Mouse (Mus musculus) hematopoietic multipotent progenitor cell, adult 10-12 weeks (in vitro differentiated cells): ENCODE results near the gene Aspdh. TPM values are rescaled to one million over a fixed set of nuclear protein-coding genes. Genes with fewer than 3 reads are reported as not detected.

Source experiments
- polyA plus RNA-seq: library from polyadenylated mRNA; stranded (reverse); fragments of >175 nt; gene quantifications from 2 replicates; pipeline ENCODE4 v1.2.3, GENCODE M21; 2012; ENCODE audit warnings: low replicate concordance

Gene Aspdh
- polyA plus RNA-seq, result not detected in 2 replicates

GRCm38 (mm10) chr7:44465111-44465510 is at the start of gene Aspdh:
Aspdh (plus strand) TSS chr7:44465391.

DNA sequence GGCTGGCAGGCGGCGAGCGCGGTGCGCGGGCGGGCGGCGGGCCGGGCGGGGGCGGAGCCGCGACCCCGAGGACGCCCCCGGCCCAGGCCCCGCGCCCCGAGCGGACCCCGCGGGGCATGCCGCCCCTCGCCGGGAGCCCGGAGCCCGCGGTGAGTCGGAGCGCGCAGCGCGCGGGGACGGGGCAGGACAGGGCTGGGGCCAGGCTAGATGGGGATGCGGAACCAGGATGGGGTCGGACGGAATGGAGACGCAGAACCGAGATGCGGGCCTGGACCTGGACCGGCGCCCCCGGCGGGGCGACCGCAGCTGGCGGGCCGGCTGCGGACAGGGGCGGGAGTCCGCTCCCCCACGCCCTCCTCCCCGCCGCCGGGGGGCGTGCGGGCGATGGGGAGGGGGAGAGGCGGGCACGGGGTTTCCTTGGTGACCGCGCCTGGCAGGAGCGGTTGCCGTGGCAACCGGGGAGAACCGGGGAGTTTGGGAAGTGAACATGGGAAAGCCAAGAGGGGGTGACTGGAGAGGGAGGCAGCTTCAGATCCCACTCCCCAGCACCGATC is 36.1 kb upstream of the Aspdh start, which contains the start of gene Lrrc4b:
Lrrc4b (plus strand) TSS at position 51 of the 554 bp plus-strand sequence.

DNA sequence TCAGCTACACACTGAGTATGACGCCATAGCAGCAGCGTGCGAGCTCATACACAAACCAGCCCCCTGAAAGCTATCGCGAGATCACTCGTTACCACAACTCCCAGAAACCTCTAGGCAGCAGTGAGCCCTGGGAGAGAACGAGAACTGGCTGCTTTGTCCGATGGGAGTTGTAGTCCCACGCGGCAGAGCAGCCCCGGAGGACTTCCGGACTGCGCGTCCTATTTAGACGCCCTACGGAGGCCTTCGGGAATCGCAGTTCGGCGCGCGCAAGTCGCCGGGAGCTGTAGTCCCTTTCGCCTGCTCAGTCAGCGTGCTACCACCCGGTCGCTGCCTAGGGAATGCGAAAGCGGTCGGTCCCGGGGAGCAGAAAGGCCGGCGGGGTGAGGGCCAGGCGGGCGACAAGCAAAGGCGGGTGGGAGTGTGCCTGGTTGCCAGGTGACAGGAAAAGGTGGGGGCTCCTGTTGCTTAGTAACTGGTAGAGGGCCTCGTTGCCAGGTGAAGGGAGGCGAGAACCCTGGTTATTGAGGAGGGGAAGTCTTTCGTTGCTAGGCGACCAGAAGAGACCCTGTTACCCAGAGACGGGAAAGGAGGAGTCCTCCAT is 2.7 kb downstream of the Aspdh start, which contains the start of gene Josd2:
Josd2 (plus strand) TSS at position 170 of the 601 bp plus-strand sequence.

GRCm38 (mm10) chr7:44495992-44496770 is 31.0 kb downstream of the Aspdh start, which contains the start of the genes Emc10 and Fam71e1:
Emc10 (minus strand) TSS chr7:44496529.
Fam71e1 (plus strand) TSS chr7:44496581.

Other genes with a start within 250 kb of the Aspdh start
- gene Klk1b5, start 249.4 kb upstream of the Aspdh start, polyA plus RNA-seq, result not detected in 2 replicates
- gene Klk1, start 240.0 kb upstream of the Aspdh start, polyA plus RNA-seq, result 16.7 and 28.0 TPM in 2 replicates
- not detected in 2 replicates for gene Gm36864, start 229.2 kb upstream of the Aspdh start, polyA plus RNA-seq
- gene 1700028J19Rik, start 218.7 kb upstream of the Aspdh start, polyA plus RNA-seq, result 0.10 TPM in 1 of 2 replicates, not detected in the other
- 155 and 164 TPM in 2 replicates for gene 2410002F23Rik, start 218.7 kb upstream of the Aspdh start, polyA plus RNA-seq
- not detected in 2 replicates for gene Acp4, start 208.0 kb upstream of the Aspdh start, polyA plus RNA-seq
- not detected in 2 replicates for gene Gm15517, start 203.9 kb upstream of the Aspdh start, polyA plus RNA-seq
- 1.6 and 1.7 TPM in 2 replicates for gene Clec11a, start 158.5 kb upstream of the Aspdh start, polyA plus RNA-seq
- gene Shank1, start 155.1 kb upstream of the Aspdh start, polyA plus RNA-seq, result 36.0 and 52.3 TPM in 2 replicates
- gene Syt3, start 81.3 kb upstream of the Aspdh start, polyA plus RNA-seq, result 0.90 and 1.6 TPM in 2 replicates
- 0.36 and 0.40 TPM in 2 replicates for gene 1700008O03Rik, start 79.6 kb upstream of the Aspdh start, polyA plus RNA-seq
- gene Lrrc4b, start 36.4 kb upstream of the Aspdh start, polyA plus RNA-seq, result not detected in 2 replicates
- 245 and 532 TPM in 2 replicates for gene Josd2, start 2.6 kb downstream of the Aspdh start, polyA plus RNA-seq
- gene Emc10, start 31.1 kb downstream of the Aspdh start, polyA plus RNA-seq, result 279 and 432 TPM in 2 replicates
- gene Fam71e1, start 31.2 kb downstream of the Aspdh start, polyA plus RNA-seq, result 18.2 and 39.1 TPM in 2 replicates
- gene Mybpc2, start 59.3 kb downstream of the Aspdh start, polyA plus RNA-seq, result 0.61 and 1.4 TPM in 2 replicates
- 694 and 1,266 TPM in 2 replicates for gene Spib, start 66.7 kb downstream of the Aspdh start, polyA plus RNA-seq
- 150 and 176 TPM in 2 replicates for gene Pold1, start 83.5 kb downstream of the Aspdh start, polyA plus RNA-seq
- gene Nr1h2, start 88.6 kb downstream of the Aspdh start, polyA plus RNA-seq, result 388 and 706 TPM in 2 replicates
- gene Napsa, start 107.0 kb downstream of the Aspdh start, polyA plus RNA-seq, result 103 and 215 TPM in 2 replicates
- gene Kcnc3, start 125.3 kb downstream of the Aspdh start, polyA plus RNA-seq, result 10.8 and 21.7 TPM in 2 replicates
- 0.33 and 0.61 TPM in 2 replicates for gene Myh14, start 205.5 kb downstream of the Aspdh start, polyA plus RNA-seq
- gene Izumo2, start 243.4 kb downstream of the Aspdh start, polyA plus RNA-seq, result not detected in 2 replicates